Mouse (Mus musculus): ENCODE measurements around the gene Rpl22. TPM values are rescaled to one million over a fixed set of nuclear protein-coding genes. Genes with fewer than 3 reads are reported as not detected.

Gene Rpl22
- total and polyA plus RNA-seq, 3 experiments, result 1,590 to 1,966 (median 1,935) TPM

- Histone ChIP-seq H3K79me2 (replicated peaks; ENCODE audit: control insufficient read depth, extremely low read depth, insufficient read depth, poor library complexity, severe bottlenecking) (no peaks in the 10 kb centered on the region), H3K4me3 (replicated peaks in 1 of 3; ENCODE audit: low read depth in 2 of 3, low read length in 2 of 3, poor library complexity in 1 of 3) (no peak overlapping the region)
Observed at GRCm38 (mm10) chr4:152286183-152286582, 39.4 kb upstream of the Rpl22 start.

GRCm38 (mm10) chr4:152286887-152287286, 38.7 kb upstream of the Rpl22 start:
- Histone ChIP-seq H3K79me2 (replicated peaks; ENCODE audit: control insufficient read depth, extremely low read depth, insufficient read depth, poor library complexity, severe bottlenecking) (no peaks in the 10 kb centered on the region), H3K4me1 (ENCODE audit: control insufficient read depth in 1 of 2, insufficient read depth in 2 of 2) (peaks cover 19 to 37% of the 10 kb centered on the region in 2 experiments), H3K27me3 (replicated peaks) (peaks cover 65% of the 10 kb centered on the region), H3K9ac (ENCODE audit: insufficient read depth, low read depth) (no peak overlapping the region), H3K4me2 (ENCODE audit: insufficient read depth, low read depth, poor library complexity, severe bottlenecking) (no peak overlapping the region), H3K27ac (ENCODE audit: insufficient read depth, low read depth) (no peak overlapping the region), H3K4me3 (replicated peaks in 1 of 3; ENCODE audit: low read depth in 2 of 3, low read length in 2 of 3, poor library complexity in 1 of 3) (no peak overlapping the region), H3K36me3 (replicated peaks in 1 of 2; ENCODE audit: control insufficient read depth in 1 of 2, insufficient read depth in 1 of 2, low read length in 1 of 2) (peaks cover 0 to 3% of the 10 kb centered on the region in 2 experiments), H3K9me3 (replicated peaks; ENCODE audit: low read length) (peaks cover 3% of the 10 kb centered on the region)
- dilution Hi-C loops (cut with MboI; ENCODE audit: extremely low pct_ligation_motif_present, extremely low pct_unique_long_range_greater_than_20kb, low sequenced_read_pairs), result no loop called here
- in situ Hi-C loops (cut with MboI; ENCODE audit: low pct_ligation_motif_present, low pct_unique_long_range_greater_than_20kb, low sequenced_read_pairs), result loop anchor here (25.0 kb wide), 1 partner anchor 1825 kb away; no protein-coding TSS in a partner anchor
- DNase-seq (ENCODE audit: extremely low read depth), result no peak
- TF ChIP-seq PAX5 (IDR thresholded peaks at IDR 0.05; ENCODE audit: low read length), result no peak
- TF ChIP-seq BHLHE40 (IDR thresholded peaks at IDR 0.05; ENCODE audit: low read depth, low read length), result no peak
- no peak for TF ChIP-seq RAD21 (IDR thresholded peaks at IDR 0.05; ENCODE audit: low read depth, low read length)
- no peak for TF ChIP-seq MAX (IDR thresholded peaks at IDR 0.05; ENCODE audit: low read length)
- TF ChIP-seq CHD2 (IDR thresholded peaks at IDR 0.05; ENCODE audit: low read length), result no peak
- no peak for TF ChIP-seq TBP (conservative IDR thresholded peaks at IDR 0.05; ENCODE audit: low read depth, low read length)
- no peak for TF ChIP-seq NELFE (IDR thresholded peaks at IDR 0.05; ENCODE audit: low read depth, low read length)
- no peak for TF ChIP-seq TCF12 (IDR thresholded peaks at IDR 0.05; ENCODE audit: low read depth, low read length)
- no peak for TF ChIP-seq ELF1 (IDR thresholded peaks at IDR 0.05; ENCODE audit: low read depth, low read length)
- TF ChIP-seq USF1 (IDR thresholded peaks at IDR 0.05; ENCODE audit: low read depth, low read length), result no peak
- no peak for TF ChIP-seq ZC3H11A (IDR thresholded peaks at IDR 0.05; ENCODE audit: low read depth, low read length)
- TF ChIP-seq EP300 (IDR thresholded peaks at IDR 0.05; ENCODE audit: low read length), result no peak
- TF ChIP-seq ZNF384 (IDR thresholded peaks at IDR 0.05; ENCODE audit: low read depth, low read length), result no peak
- TF ChIP-seq IRF4 (IDR thresholded peaks at IDR 0.05; ENCODE audit: low read depth, low read length), result no peak
- no peak for TF ChIP-seq SIN3A (IDR thresholded peaks at IDR 0.05; ENCODE audit: low read length)
- TF ChIP-seq POLR2AphosphoS2 (IDR thresholded peaks at IDR 0.05; ENCODE audit: low read depth, low read length), result no peak
- TF ChIP-seq USF2 (conservative IDR thresholded peaks at IDR 0.05; ENCODE audit: low read depth, low read length), result no peak
- no peak for TF ChIP-seq UBTF (IDR thresholded peaks at IDR 0.05; ENCODE audit: low read depth, low read length)
- TF ChIP-seq RCOR1 (conservative IDR thresholded peaks at IDR 0.05; ENCODE audit: low read depth, low read length), result no peak

More at GRCm38 (mm10) chr4:152286183-152286582, 39.4 kb upstream of the Rpl22 start:
- no peak for TF ChIP-seq POLR2AphosphoS2 (IDR thresholded peaks at IDR 0.05; ENCODE audit: low read depth, low read length)
- no peak for TF ChIP-seq RCOR1 (conservative IDR thresholded peaks at IDR 0.05; ENCODE audit: low read depth, low read length)
- no peak for TF ChIP-seq ZC3H11A (IDR thresholded peaks at IDR 0.05; ENCODE audit: low read depth, low read length)
- TF ChIP-seq E2F4 (IDR thresholded peaks at IDR 0.05; ENCODE audit: insufficient replicate concordance, low read depth, low read length), result no peak
- no peak for TF ChIP-seq NRF1 (IDR thresholded peaks at IDR 0.05; ENCODE audit: low read depth, low read length)
- TF ChIP-seq RAD21 (IDR thresholded peaks at IDR 0.05; ENCODE audit: low read depth, low read length), result no peak
- no peak for TF ChIP-seq ZMIZ1 (IDR thresholded peaks at IDR 0.05; ENCODE audit: low read depth, low read length)
- no peak for TF ChIP-seq MAX (IDR thresholded peaks at IDR 0.05; ENCODE audit: low read length)
- TF ChIP-seq BHLHE40 (IDR thresholded peaks at IDR 0.05; ENCODE audit: low read depth, low read length), result no peak
- no peak for TF ChIP-seq HCFC1 (IDR thresholded peaks at IDR 0.05; ENCODE audit: low read depth, low read length)
- no peak for TF ChIP-seq USF2 (conservative IDR thresholded peaks at IDR 0.05; ENCODE audit: low read depth, low read length)
- no peak for TF ChIP-seq TBP (conservative IDR thresholded peaks at IDR 0.05; ENCODE audit: low read depth, low read length)
- no peak for TF ChIP-seq KAT2A (IDR thresholded peaks at IDR 0.05; ENCODE audit: insufficient replicate concordance, low read length)
- no peak for TF ChIP-seq CHD1 (IDR thresholded peaks at IDR 0.05; ENCODE audit: low read depth, low read length)
- TF ChIP-seq ZNF384 (IDR thresholded peaks at IDR 0.05; ENCODE audit: low read depth, low read length), result no peak
- Histone ChIP-seq H3K36me3 (replicated peaks in 1 of 2; ENCODE audit: control insufficient read depth in 1 of 2, insufficient read depth in 1 of 2, low read length in 1 of 2) (peaks cover 0 to 5% of the 10 kb centered on the region in 2 experiments), H3K4me2 (ENCODE audit: insufficient read depth, low read depth, poor library complexity, severe bottlenecking) (no peak overlapping the region), H3K27me3 (replicated peaks) (peaks cover 63% of the 10 kb centered on the region), H3K4me1 (ENCODE audit: control insufficient read depth in 1 of 2, insufficient read depth in 2 of 2) (peaks cover 15 to 32% of the 10 kb centered on the region in 2 experiments), H3K27ac (ENCODE audit: insufficient read depth, low read depth) (no peak overlapping the region), H3K9me3 (replicated peaks; ENCODE audit: low read length) (peaks cover 3% of the 10 kb centered on the region), H3K9ac (ENCODE audit: insufficient read depth, low read depth) (no peak overlapping the region)
- no peak for DNase-seq (ENCODE audit: extremely low read depth)
- in situ Hi-C loops (cut with MboI; ENCODE audit: low pct_ligation_motif_present, low pct_unique_long_range_greater_than_20kb, low sequenced_read_pairs) (loop anchor here (25.0 kb wide), 1 partner anchor 1826 kb away; no protein-coding TSS in a partner anchor), dilution Hi-C loops (cut with MboI; ENCODE audit: extremely low pct_ligation_motif_present, extremely low pct_unique_long_range_greater_than_20kb, low sequenced_read_pairs) (no loop called here)
